In genomic region chr17:32387986-32388369, GRCm38 (mm10) we compare ENCODE assay signal across 8 mouse cellular contexts. TPM values are rescaled to one million over a fixed set of nuclear protein-coding genes. Genes with fewer than 3 reads are reported as not detected.
A peak's percentile ranks its signal among the peaks of the same experiment; 100 is the strongest.
DNase-seq lines count a peak whose midpoint lies in the region; ATAC-seq and TF ChIP-seq lines count a peak whose summit lies in the region.

No protein-coding gene starts in this region.

- no peaks in the 10 kb centered on the region for H3K9me3 ChIP-seq in heart, embryonic 15.5 days (replicated peaks)
- no peaks in the 10 kb centered on the region for H3K9me3 ChIP-seq in hindbrain, embryonic 16.5 days (ENCODE audit: control insufficient read depth, low read length)
- H3K9me3 ChIP-seq in midbrain, embryonic 15.5 days = no peaks in the 10 kb centered on the region

- H3K36me3 ChIP-seq in heart, embryonic 15.5 days = no peaks in the 10 kb centered on the region; the same call in 1 of the 2 replicates
- peaks cover 17% of the 10 kb centered on the region for H3K36me3 ChIP-seq in hindbrain, embryonic 16.5 days (ENCODE audit: control insufficient read depth, insufficient read depth, low read length)
- peaks cover 20% of the 10 kb centered on the region; the same call in 1 of the 2 replicates for H3K36me3 ChIP-seq in midbrain, embryonic 15.5 days (replicated peaks)

- peak overlapping the region; percentile 88 for H3K4me3 ChIP-seq in heart, embryonic 15.5 days
- peak overlapping the region; percentile 89 for H3K4me3 ChIP-seq in cortical plate, adult 2 months (ENCODE audit: insufficient read depth, low read length)
- H3K4me3 ChIP-seq in hindbrain, embryonic 16.5 days (ENCODE audit: low read length) = peak overlapping the region; percentile 74
- peak overlapping the region; percentile 61 for H3K4me3 ChIP-seq in midbrain, embryonic 15.5 days

- intact Hi-C loops in heart, postnatal 25 days (cut with DNase I) = loop anchor here (5.0 kb wide), 2 partner anchors 36 to 104 kb away; partner anchors contain the start of gene Akap8l
- intact Hi-C loops in gastrocnemius, postnatal 14 days (cut with DNase I; ENCODE audit: low total_unique reads) = no loop called here
- intact Hi-C loops in left cerebral cortex, postnatal 14 days (cut with DNase I) = loop anchor here (5.0 kb wide), 3 partner anchors 41 to 104 kb away; no protein-coding TSS in a partner anchor

- WGBS in heart, embryonic 15.5 days = 46% methylated on average over 7 of the region's 7 CpGs
- 41% methylated on average over 7 of the region's 7 CpGs for WGBS in hindbrain, embryonic 16.5 days
- 42% methylated on average over 7 of the region's 7 CpGs for WGBS in midbrain, embryonic 15.5 days

- no peak for DNase-seq in heart, postnatal 25 days (ENCODE audit: low spot score)
- no peak for DNase-seq in gastrocnemius, postnatal 14 days
- no peak for DNase-seq in left cerebral cortex, postnatal 14 days (ENCODE audit: low spot score in 2 of 2)
- no peak for DNase-seq in layer of hippocampus, postnatal 14 days (ENCODE audit: low spot score in 2 of 2)

- H3K4me2 ChIP-seq in heart, embryonic 15.5 days = peak overlapping the region; percentile 99
- H3K4me2 ChIP-seq in hindbrain, embryonic 16.5 days (ENCODE audit: low read length) = peak overlapping the region; percentile 81
- peak overlapping the region; percentile 84 for H3K4me2 ChIP-seq in midbrain, embryonic 15.5 days

- no peak for TF ChIP-seq CTCF in cortical plate, adult 2 months (IDR thresholded peaks at IDR 0.05; ENCODE audit: extremely low read depth, insufficient read depth, low read length)

- peaks cover 25% of the 10 kb centered on the region for H3K27me3 ChIP-seq in heart, embryonic 15.5 days
- peaks cover 13% of the 10 kb centered on the region for H3K27me3 ChIP-seq in hindbrain, embryonic 16.5 days (replicated peaks; ENCODE audit: control insufficient read depth, insufficient read depth, low read length)
- H3K27me3 ChIP-seq in midbrain, embryonic 15.5 days (replicated peaks) = peaks cover 26% of the 10 kb centered on the region

- TF ChIP-seq POLR2A in cortical plate, adult 2 months (IDR thresholded peaks at IDR 0.05; ENCODE audit: extremely low read depth, insufficient read depth, low read length) = no peak

- H3K4me1 ChIP-seq in heart, embryonic 15.5 days (replicated peaks) = peaks cover 45% of the 10 kb centered on the region
- H3K4me1 ChIP-seq in cortical plate, adult 2 months (ENCODE audit: control insufficient read depth, insufficient read depth, low read length) = no peaks in the 10 kb centered on the region
- peaks cover 11% of the 10 kb centered on the region for H3K4me1 ChIP-seq in hindbrain, embryonic 16.5 days (ENCODE audit: control insufficient read depth, insufficient read depth, low read depth, low read length)
- H3K4me1 ChIP-seq in midbrain, embryonic 15.5 days = peaks cover 20% of the 10 kb centered on the region

- ATAC-seq in heart, embryonic 15.5 days (replicated peaks; ENCODE audit: insufficient number of reproducible peaks, insufficient read depth, low FRiP score, low read depth) = no peak
- ATAC-seq in hindbrain, embryonic 16.5 days = no peak
- peak; percentile 8; the same call in 1 of the 2 replicates for ATAC-seq in midbrain, embryonic 15.5 days (replicated peaks)

- peak overlapping the region; percentile 89 for H3K9ac ChIP-seq in heart, embryonic 15.5 days
- peak overlapping the region; percentile 93 for H3K9ac ChIP-seq in hindbrain, embryonic 16.5 days (ENCODE audit: low read depth, low read length)
- H3K9ac ChIP-seq in midbrain, embryonic 15.5 days = peak overlapping the region; percentile 83

- no peak overlapping the region for H3K27ac ChIP-seq in heart, embryonic 15.5 days
- H3K27ac ChIP-seq in cortical plate, adult 2 months (ENCODE audit: insufficient read depth, low read length) = no peak overlapping the region
- H3K27ac ChIP-seq in hindbrain, embryonic 16.5 days (ENCODE audit: low read depth, low read length) = peak overlapping the region; percentile 81; the same call in 1 of the 2 replicates
- H3K27ac ChIP-seq in midbrain, embryonic 15.5 days = peak overlapping the region; percentile 85

RNA-seq across cellular contexts. Expression of gene Wiz, which starts 1.3 kb away (rescaled TPM):
- polyA plus RNA-seq in heart, embryonic 15.5 days (2015; fragmentation: Nextera tagmentation; extraction: Ambion mirVana) = 13.1 and 16.9 TPM in 2 replicates
- total RNA-seq in heart, postnatal 25 days (2021) = 10 to 100 TPM; 18.1 to 20.2 TPM
- 36.9 and 37.8 TPM in 2 replicates for polyA plus RNA-seq in cortical plate, adult 2 months (2012; rRNA removed)
- 28.5 and 37.3 TPM in 2 replicates for polyA plus RNA-seq in hindbrain, embryonic 16.5 days (2015; fragmentation: Nextera tagmentation; extraction: Ambion mirVana)
- polyA plus RNA-seq in midbrain, embryonic 15.5 days (2015; fragmentation: Nextera tagmentation; extraction: Ambion mirVana) = 46.7 and 47.8 TPM in 2 replicates
- 10 to 100 TPM; 14.3 to 15.3 TPM for total RNA-seq in gastrocnemius, postnatal 14 days (2021)
- total RNA-seq in left cerebral cortex, postnatal 14 days (2021) = 10 to 100 TPM; 78.0 to 85.2 TPM
- total RNA-seq in layer of hippocampus, postnatal 14 days (2021) = 10 to 100 TPM; 66.8 to 74.7 TPM

RNA-seq across cellular contexts. Expression of gene Rasal3, which starts 15.4 kb away (rescaled TPM):
- polyA plus RNA-seq in heart, embryonic 15.5 days (2015; fragmentation: Nextera tagmentation; extraction: Ambion mirVana) = 1.9 and 10.0 TPM in 2 replicates
- total RNA-seq in heart, postnatal 25 days (2021) = 1 to 10 TPM in 1 of 2 experiments, under 1 TPM in 1; 0.91 to 1.3 TPM
- 4.8 and 5.3 TPM in 2 replicates for polyA plus RNA-seq in cortical plate, adult 2 months (2012; rRNA removed)
- polyA plus RNA-seq in hindbrain, embryonic 16.5 days (2015; fragmentation: Nextera tagmentation; extraction: Ambion mirVana) = 0.98 and 1.0 TPM in 2 replicates
- polyA plus RNA-seq in midbrain, embryonic 15.5 days (2015; fragmentation: Nextera tagmentation; extraction: Ambion mirVana) = 0.54 and 0.74 TPM in 2 replicates
- total RNA-seq in gastrocnemius, postnatal 14 days (2021) = under 1 TPM in 1 of 2 experiments, not detected in 1; 0.14 TPM
- 1 to 10 TPM; 3.0 TPM for total RNA-seq in left cerebral cortex, postnatal 14 days (2021)
- 1 to 10 TPM; 2.6 to 3.1 TPM for total RNA-seq in layer of hippocampus, postnatal 14 days (2021)

RNA-seq across cellular contexts. Expression of gene Pglyrp2, which starts 36.0 kb away (rescaled TPM):
- polyA plus RNA-seq in heart, embryonic 15.5 days (2015; fragmentation: Nextera tagmentation; extraction: Ambion mirVana) = 0.30 and 2.2 TPM in 2 replicates
- under 1 TPM; 0.16 to 0.20 TPM for total RNA-seq in heart, postnatal 25 days (2021)
- polyA plus RNA-seq in cortical plate, adult 2 months (2012; rRNA removed) = not detected in 2 replicates
- polyA plus RNA-seq in hindbrain, embryonic 16.5 days (2015; fragmentation: Nextera tagmentation; extraction: Ambion mirVana) = not detected in 2 replicates
- polyA plus RNA-seq in midbrain, embryonic 15.5 days (2015; fragmentation: Nextera tagmentation; extraction: Ambion mirVana) = not detected in 2 replicates
- total RNA-seq in gastrocnemius, postnatal 14 days (2021) = not detected
- total RNA-seq in left cerebral cortex, postnatal 14 days (2021) = not detected
- total RNA-seq in layer of hippocampus, postnatal 14 days (2021) = not detected

RNA-seq across cellular contexts. Expression of gene Akap8l, which starts 37.6 kb away (rescaled TPM):
- 88.1 and 98.5 TPM in 2 replicates for polyA plus RNA-seq in heart, embryonic 15.5 days (2015; fragmentation: Nextera tagmentation; extraction: Ambion mirVana)
- total RNA-seq in heart, postnatal 25 days (2021) = 10 to 100 TPM; 43.0 to 46.3 TPM
- 363 and 441 TPM in 2 replicates for polyA plus RNA-seq in cortical plate, adult 2 months (2012; rRNA removed)
- 145 and 153 TPM in 2 replicates for polyA plus RNA-seq in hindbrain, embryonic 16.5 days (2015; fragmentation: Nextera tagmentation; extraction: Ambion mirVana)
- 182 and 187 TPM in 2 replicates for polyA plus RNA-seq in midbrain, embryonic 15.5 days (2015; fragmentation: Nextera tagmentation; extraction: Ambion mirVana)
- 10 to 100 TPM; 20.8 to 28.0 TPM for total RNA-seq in gastrocnemius, postnatal 14 days (2021)
- total RNA-seq in left cerebral cortex, postnatal 14 days (2021) = 100 to 1,000 TPM; 164 to 175 TPM
- total RNA-seq in layer of hippocampus, postnatal 14 days (2021) = 100 to 1,000 TPM; 134 to 157 TPM

Comparison
In these comparisons a context has a peak if more than half of its experiments do, and no peak if none do; other contexts are left out.
1. H3K27ac ChIP-seq: peak in hindbrain, embryonic 16.5 days (single experiment) and midbrain, embryonic 15.5 days (single experiment); none in heart, embryonic 15.5 days (single experiment) and cortical plate, adult 2 months (single experiment).
2. Peak in every context shown above with its lines, with median percentiles within 50 percentile points of each other: H3K4me2 ChIP-seq, H3K4me3 ChIP-seq and H3K9ac ChIP-seq.